Mouse (Mus musculus): ENCODE data around the gene Hectd3. TPM values are rescaled to one million over a fixed set of nuclear protein-coding genes. Genes with fewer than 3 reads are reported as not detected.
A peak's percentile ranks its signal among the peaks of the same experiment; 100 is the strongest.

Gene Hectd3
- polyA plus RNA-seq (2014; fragmentation: Nextera tagmentation; extraction: Ambion mirVana): 19.3 and 22.6 TPM in 2 replicates

DNA sequence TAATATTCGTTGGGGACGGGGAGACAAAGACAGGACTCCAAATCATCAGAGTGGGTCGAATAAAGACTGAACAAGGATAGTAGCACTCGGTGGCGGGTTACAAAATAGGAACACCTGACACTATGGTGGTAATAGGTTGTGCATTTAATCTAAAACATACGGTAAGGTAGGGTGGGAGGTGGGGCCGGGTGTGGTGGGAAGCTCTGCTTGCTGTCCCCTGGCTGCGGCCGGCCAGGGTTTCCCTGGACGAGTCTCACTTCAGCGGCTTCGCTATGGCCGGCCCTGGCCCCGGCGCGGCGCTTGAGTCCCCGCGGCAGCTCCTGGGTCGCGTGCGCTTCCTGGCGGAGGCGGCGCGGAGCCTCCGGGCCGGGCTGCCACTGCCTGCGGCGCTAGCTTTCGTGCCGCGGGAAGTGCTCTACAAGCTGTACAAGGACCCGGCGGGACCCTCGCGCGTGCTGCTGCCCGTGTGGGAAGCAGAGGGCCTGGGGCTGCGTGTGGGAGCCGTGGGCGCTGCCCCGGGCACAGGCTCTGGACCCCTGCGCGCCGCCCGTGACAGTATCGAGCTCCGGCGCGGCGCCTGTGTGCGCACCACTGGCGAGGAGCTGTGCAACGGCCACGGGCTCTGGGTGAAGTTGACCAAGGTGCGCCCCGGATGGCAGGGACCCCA, at the start of gene Hectd3:
TSS of gene Hectd3 (plus strand) at position 187 of the 667 bp plus-strand sequence.
- WGBS: under 1% methylated on average over 58 of the region's 58 CpGs
- H3K27me3 ChIP-seq (ENCODE audit: control insufficient read depth, insufficient read depth, low read length): no peaks in the 10 kb centered on the region
- peaks cover 8% of the 10 kb centered on the region for H3K36me3 ChIP-seq (ENCODE audit: control insufficient read depth, insufficient read depth, low read length)

DNA sequence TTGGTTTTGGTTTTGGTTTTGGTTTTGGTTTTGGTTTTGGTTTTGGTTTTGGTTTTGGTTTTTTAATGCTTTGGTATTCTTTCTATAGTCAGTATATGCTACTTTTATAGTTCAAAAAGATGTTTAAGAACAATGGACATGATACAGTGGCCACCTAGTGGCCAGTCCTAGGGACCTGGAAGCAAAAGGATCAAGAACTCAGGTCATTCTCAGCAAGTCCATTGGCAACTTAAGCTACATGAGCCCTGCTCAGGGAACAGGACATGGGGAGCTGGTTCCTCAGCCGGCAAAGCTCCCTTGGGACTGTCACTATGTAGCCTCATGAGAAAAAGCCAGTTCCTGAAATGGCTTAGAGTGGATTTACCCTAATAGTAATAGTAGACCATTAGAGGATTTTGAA, 43.5 kb upstream of the Hectd3 start:
- H3K36me3 ChIP-seq (ENCODE audit: control insufficient read depth, insufficient read depth, low read length): no peaks in the 10 kb centered on the region
- WGBS: 46% methylated on average over 1 of the region's 1 CpGs

More for the DNA sequence above, at the start of gene Hectd3:
- peak; percentile 56; the same call in 1 of the 2 replicates for ATAC-seq (ENCODE audit: low read depth)
- H3K4me2 ChIP-seq (ENCODE audit: low read depth, low read length): peak within 1 kb of the TSS; percentile 96
- peak within 1 kb of the TSS; percentile 80 for H3K9ac ChIP-seq (replicated peaks; ENCODE audit: low read depth, low read length)
- no peaks in the 10 kb centered on the region for H3K9me3 ChIP-seq (ENCODE audit: control insufficient read depth, low read length)
- H3K27ac ChIP-seq (ENCODE audit: low read depth, low read length): peak within 1 kb of the TSS; percentile 80
- H3K4me3 ChIP-seq (ENCODE audit: low read depth, low read length): peak within 1 kb of the TSS; percentile 97
- peaks cover 17% of the 10 kb centered on the region for H3K4me1 ChIP-seq (ENCODE audit: control insufficient read depth, insufficient read depth, low read length)

DNA sequence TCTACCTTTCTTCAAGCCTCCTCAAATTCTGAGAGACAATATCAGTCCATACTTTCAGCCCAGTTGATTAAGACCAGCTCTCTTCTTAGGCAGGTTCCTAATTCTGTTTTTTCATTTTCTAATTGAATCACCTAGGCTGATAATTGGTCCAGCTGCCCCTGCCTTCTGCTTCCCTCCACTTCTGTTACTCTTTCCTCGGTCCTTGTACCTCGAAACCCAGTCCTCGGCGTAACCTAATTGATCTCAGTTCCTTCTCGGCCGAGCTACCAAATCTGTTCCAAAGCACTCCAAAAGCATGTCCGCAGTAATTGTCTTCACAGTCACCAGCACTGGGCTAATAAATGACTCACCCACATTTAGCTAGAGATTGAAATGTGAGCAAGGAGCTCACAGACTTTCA, 40.2 kb upstream of the Hectd3 start:
- Histone ChIP-seq H3K27ac (ENCODE audit: low read depth, low read length) (no peak overlapping the region), H3K4me2 (ENCODE audit: low read depth, low read length) (no peak overlapping the region), H3K9ac (replicated peaks; ENCODE audit: low read depth, low read length) (no peak overlapping the region), H3K4me1 (ENCODE audit: control insufficient read depth, insufficient read depth, low read length) (no peaks in the 10 kb centered on the region), H3K4me3 (ENCODE audit: low read depth, low read length) (no peak overlapping the region), H3K27me3 (ENCODE audit: control insufficient read depth, insufficient read depth, low read length) (no peaks in the 10 kb centered on the region), H3K9me3 (ENCODE audit: control insufficient read depth, low read length) (no peaks in the 10 kb centered on the region), H3K36me3 (ENCODE audit: control insufficient read depth, insufficient read depth, low read length) (no peaks in the 10 kb centered on the region)
- no peak for ATAC-seq (ENCODE audit: low read depth)
- 89% methylated on average over 7 of the region's 7 CpGs for WGBS

More for the DNA sequence above, 43.5 kb upstream of the Hectd3 start:
- no peaks in the 10 kb centered on the region for H3K27me3 ChIP-seq (ENCODE audit: control insufficient read depth, insufficient read depth, low read length)
- no peak overlapping the region for H3K4me2 ChIP-seq (ENCODE audit: low read depth, low read length)
- H3K4me1 ChIP-seq (ENCODE audit: control insufficient read depth, insufficient read depth, low read length): no peaks in the 10 kb centered on the region
- no peak overlapping the region for H3K27ac ChIP-seq (ENCODE audit: low read depth, low read length)
- no peaks in the 10 kb centered on the region for H3K9me3 ChIP-seq (ENCODE audit: control insufficient read depth, low read length)
- ATAC-seq (ENCODE audit: low read depth): no peak
- H3K4me3 ChIP-seq (ENCODE audit: low read depth, low read length): no peak overlapping the region
- no peak overlapping the region for H3K9ac ChIP-seq (replicated peaks; ENCODE audit: low read depth, low read length)

GRCm38 (mm10) chr4:116976503-116976902, 18.6 kb upstream of the Hectd3 start:
- no peak overlapping the region for H3K27ac ChIP-seq (ENCODE audit: low read depth, low read length)
- no peaks in the 10 kb centered on the region for H3K9me3 ChIP-seq (ENCODE audit: control insufficient read depth, low read length)
- H3K4me3 ChIP-seq (ENCODE audit: low read depth, low read length): no peak overlapping the region
- H3K4me1 ChIP-seq (ENCODE audit: control insufficient read depth, insufficient read depth, low read length): no peaks in the 10 kb centered on the region
- H3K27me3 ChIP-seq (ENCODE audit: control insufficient read depth, insufficient read depth, low read length): no peaks in the 10 kb centered on the region
- H3K36me3 ChIP-seq (ENCODE audit: control insufficient read depth, insufficient read depth, low read length): peaks cover 29% of the 10 kb centered on the region
- no peak for ATAC-seq (ENCODE audit: low read depth)
- H3K9ac ChIP-seq (replicated peaks; ENCODE audit: low read depth, low read length): no peak overlapping the region
- H3K4me2 ChIP-seq (ENCODE audit: low read depth, low read length): no peak overlapping the region
- 80% methylated on average over 2 of the region's 2 CpGs for WGBS

- H3K27ac ChIP-seq (ENCODE audit: low read depth, low read length): no peak overlapping the region
- H3K36me3 ChIP-seq (ENCODE audit: control insufficient read depth, insufficient read depth, low read length): peaks cover 26% of the 10 kb centered on the region; the same call in 1 of the 2 replicates
- ATAC-seq (ENCODE audit: low read depth): no peak
- no peaks in the 10 kb centered on the region for H3K9me3 ChIP-seq (ENCODE audit: control insufficient read depth, low read length)
- H3K27me3 ChIP-seq (ENCODE audit: control insufficient read depth, insufficient read depth, low read length): no peaks in the 10 kb centered on the region
- H3K9ac ChIP-seq (replicated peaks; ENCODE audit: low read depth, low read length): no peak overlapping the region
- 93% methylated on average over 7 of the region's 7 CpGs for WGBS
- H3K4me3 ChIP-seq (ENCODE audit: low read depth, low read length): no peak overlapping the region
- H3K4me2 ChIP-seq (ENCODE audit: low read depth, low read length): no peak overlapping the region
- no peaks in the 10 kb centered on the region for H3K4me1 ChIP-seq (ENCODE audit: control insufficient read depth, insufficient read depth, low read length)
These were observed 9.4 kb upstream of the Hectd3 start for GRCm38 (mm10) chr4:116985681-116986080.

DNA sequence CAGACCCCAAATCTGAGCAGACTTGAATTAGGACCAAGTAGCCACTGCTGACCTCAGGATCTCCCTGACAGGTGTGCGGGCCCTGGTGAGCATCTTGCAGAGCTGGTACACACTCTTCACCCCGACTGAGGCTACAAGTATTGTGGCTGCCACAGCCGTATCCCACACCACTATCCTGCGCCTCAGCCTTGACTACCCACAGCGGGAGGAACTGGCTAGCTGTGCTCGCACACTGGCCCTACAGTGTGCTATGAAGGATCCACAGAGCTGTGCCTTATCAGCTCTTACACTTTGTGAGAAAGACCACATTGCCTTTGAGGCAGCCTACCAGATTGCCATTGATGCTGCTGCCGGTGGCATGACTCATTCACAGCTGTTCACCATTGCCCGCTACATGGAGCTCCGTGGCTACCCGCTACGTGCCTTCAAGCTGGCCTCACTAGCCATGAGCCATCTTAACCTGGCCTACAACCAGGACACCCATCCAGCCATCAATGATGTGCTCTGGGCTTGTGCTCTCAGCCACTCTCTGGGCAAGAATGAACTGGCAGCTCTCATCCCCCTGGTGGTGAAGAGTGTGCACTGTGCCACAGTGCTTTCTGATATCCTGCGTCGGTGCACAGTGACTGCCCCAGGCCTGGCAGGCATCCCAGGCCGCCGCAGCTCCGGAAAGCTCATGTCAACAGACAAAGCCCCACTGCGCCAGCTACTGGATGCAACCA, 8.6 kb upstream of the Hectd3 start:
- peaks cover 24% of the 10 kb centered on the region; the same call in 1 of the 2 replicates for H3K36me3 ChIP-seq (ENCODE audit: control insufficient read depth, insufficient read depth, low read length)
- H3K9me3 ChIP-seq (ENCODE audit: control insufficient read depth, low read length): no peaks in the 10 kb centered on the region
- ATAC-seq (ENCODE audit: low read depth): peak; percentile 73; the same call in 1 of the 2 replicates
- H3K9ac ChIP-seq (replicated peaks; ENCODE audit: low read depth, low read length): no peak overlapping the region
- no peak overlapping the region for H3K4me2 ChIP-seq (ENCODE audit: low read depth, low read length)
- no peaks in the 10 kb centered on the region for H3K27me3 ChIP-seq (ENCODE audit: control insufficient read depth, insufficient read depth, low read length)
- H3K4me3 ChIP-seq (ENCODE audit: low read depth, low read length): no peak overlapping the region
- no peak overlapping the region for H3K27ac ChIP-seq (ENCODE audit: low read depth, low read length)
- WGBS: 64% methylated on average over 17 of the region's 17 CpGs
- no peaks in the 10 kb centered on the region for H3K4me1 ChIP-seq (ENCODE audit: control insufficient read depth, insufficient read depth, low read length)

DNA sequence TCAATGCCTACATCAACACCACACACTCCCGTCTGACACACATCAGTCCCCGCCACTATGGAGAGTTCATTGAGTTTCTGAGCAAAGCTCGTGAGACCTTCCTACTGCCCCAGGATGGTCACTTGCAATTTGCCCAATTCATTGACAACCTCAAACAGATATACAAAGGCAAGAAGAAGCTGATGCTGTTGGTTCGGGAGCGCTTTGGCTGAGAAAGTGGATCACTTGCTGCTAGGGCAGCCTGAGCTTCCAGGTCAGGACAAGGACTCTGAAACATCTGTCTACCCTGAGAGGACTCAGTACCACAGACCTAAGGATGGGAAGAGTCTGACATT, 8.0 kb upstream of the Hectd3 start:
- H3K4me2 ChIP-seq (ENCODE audit: low read depth, low read length): no peak overlapping the region
- no peaks in the 10 kb centered on the region for H3K4me1 ChIP-seq (ENCODE audit: control insufficient read depth, insufficient read depth, low read length)
- H3K9ac ChIP-seq (replicated peaks; ENCODE audit: low read depth, low read length): no peak overlapping the region
- WGBS: 78% methylated on average over 5 of the region's 5 CpGs
- no peaks in the 10 kb centered on the region for H3K9me3 ChIP-seq (ENCODE audit: control insufficient read depth, low read length)
- no peaks in the 10 kb centered on the region for H3K27me3 ChIP-seq (ENCODE audit: control insufficient read depth, insufficient read depth, low read length)
- no peak for ATAC-seq (ENCODE audit: low read depth)
- H3K27ac ChIP-seq (ENCODE audit: low read depth, low read length): no peak overlapping the region
- peaks cover 24% of the 10 kb centered on the region; the same call in 1 of the 2 replicates for H3K36me3 ChIP-seq (ENCODE audit: control insufficient read depth, insufficient read depth, low read length)
- H3K4me3 ChIP-seq (ENCODE audit: low read depth, low read length): no peak overlapping the region

GRCm38 (mm10) chr4:116989731-116990130, 5.4 kb upstream of the Hectd3 start:
- Histone ChIP-seq H3K9ac (replicated peaks; ENCODE audit: low read depth, low read length) (no peak overlapping the region), H3K4me3 (ENCODE audit: low read depth, low read length) (no peak overlapping the region), H3K4me2 (ENCODE audit: low read depth, low read length) (no peak overlapping the region), H3K36me3 (ENCODE audit: control insufficient read depth, insufficient read depth, low read length) (peaks cover 24% of the 10 kb centered on the region; the same call in 1 of the 2 replicates), H3K4me1 (ENCODE audit: control insufficient read depth, insufficient read depth, low read length) (peaks cover 6% of the 10 kb centered on the region; the same call in 1 of the 2 replicates), H3K9me3 (ENCODE audit: control insufficient read depth, low read length) (no peaks in the 10 kb centered on the region), H3K27ac (ENCODE audit: low read depth, low read length) (no peak overlapping the region), H3K27me3 (ENCODE audit: control insufficient read depth, insufficient read depth, low read length) (no peaks in the 10 kb centered on the region)
- ATAC-seq (ENCODE audit: low read depth): no peak
- WGBS: 70% methylated on average over 6 of the region's 6 CpGs

DNA sequence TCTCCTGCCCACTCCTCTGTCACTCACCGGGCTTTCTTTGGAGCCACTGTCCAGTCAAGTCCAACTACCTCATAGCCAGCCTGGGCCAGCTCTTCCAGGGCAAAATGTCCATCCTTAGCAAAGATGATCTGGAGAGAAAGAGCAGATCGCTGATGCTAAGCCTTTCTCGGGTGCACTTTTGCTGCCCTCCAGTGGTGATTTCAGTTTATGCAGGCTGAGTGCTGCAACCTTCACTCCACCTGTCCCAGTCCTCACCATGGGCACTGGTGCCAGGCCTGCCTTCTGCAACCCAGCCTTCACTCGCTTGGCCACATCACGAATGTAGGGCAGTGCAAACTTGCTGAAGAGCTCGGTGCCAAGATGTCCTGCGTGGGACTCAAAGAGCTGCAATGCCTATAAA, 3.8 kb upstream of the Hectd3 start:
- Histone ChIP-seq H3K36me3 (ENCODE audit: control insufficient read depth, insufficient read depth, low read length) (peaks cover 15% of the 10 kb centered on the region; the same call in 1 of the 2 replicates), H3K27ac (ENCODE audit: low read depth, low read length) (no peak overlapping the region), H3K9me3 (ENCODE audit: control insufficient read depth, low read length) (no peaks in the 10 kb centered on the region), H3K4me1 (ENCODE audit: control insufficient read depth, insufficient read depth, low read length) (peaks cover 12% of the 10 kb centered on the region), H3K4me3 (ENCODE audit: low read depth, low read length) (no peak overlapping the region), H3K27me3 (ENCODE audit: control insufficient read depth, insufficient read depth, low read length) (no peaks in the 10 kb centered on the region), H3K9ac (replicated peaks; ENCODE audit: low read depth, low read length) (no peak overlapping the region), H3K4me2 (ENCODE audit: low read depth, low read length) (no peak overlapping the region)
- no peak for ATAC-seq (ENCODE audit: low read depth)
- 13% methylated on average over 7 of the region's 7 CpGs for WGBS

Measured in neural tube, embryonic 14.5 days (tissue).